Mouse (Mus musculus) T-helper 2 cell (primary cell): ENCODE results near the gene Aym1.

Experiments
- in situ Hi-C: fragments of 300-600 bp; cut with MboI, MseI; formaldehyde crosslinking; loops from one replicate; pipeline ENCODE4 v1.15.1; 2025; ENCODE audit warnings: high pct_unique_total_duplicates

Aym1 gene

GRCm38 (mm10) chr5:113397443-113398317 is 40.6 kb downstream of the Aym1 start:
- in situ Hi-C loops = no loop called here

- in situ Hi-C loops = no loop called here
These were observed 45.6 kb downstream of the Aym1 start for GRCm38 (mm10) chr5:113402702-113403101.

DNA sequence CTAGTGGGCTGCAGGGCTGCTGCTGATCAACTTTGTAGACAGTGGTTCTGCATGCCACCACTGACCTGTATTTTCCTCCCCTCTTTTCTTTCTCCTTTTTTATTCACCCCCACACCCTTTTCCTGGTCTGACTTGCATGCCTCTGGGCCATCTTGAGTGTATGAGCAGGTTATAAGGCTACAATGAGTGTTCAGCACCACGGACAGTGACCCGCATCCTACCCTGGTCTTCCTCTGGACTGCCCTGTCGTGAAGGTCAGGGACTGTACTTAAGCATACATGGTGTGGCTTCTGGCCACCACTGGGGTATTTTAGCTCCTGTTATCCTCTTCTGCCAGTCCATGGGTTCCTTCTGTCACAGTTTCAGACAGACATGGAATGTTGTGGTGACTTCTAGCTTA is 50.3 kb downstream of the Aym1 start:
- in situ Hi-C loops = no loop called here
